Comparison of ENCODE assay signal across 15 mouse cellular contexts in genomic region chr4:31354953-31355352, GRCm38 (mm10).
"Had no signal": no experiment of that assay in that cellular context is flagged by ENCODE, and none has a peak within 500 bp of the region (broad histone marks: within the 10 kb centered on the region; RNA-seq: fewer than 3 reads in every experiment).

No protein-coding gene starts in this region.

- H3K27me3 ChIP-seq: neural tube, embryonic 15.5 days; stomach, embryonic 15.5 days had no signal

- H3K27ac ChIP-seq: neural tube, embryonic 15.5 days; stomach, embryonic 15.5 days; stomach, postnatal 0 days had no signal

- H3K4me3 ChIP-seq: neural tube, embryonic 15.5 days; stomach, embryonic 15.5 days had no signal

- H3K4me2 ChIP-seq: neural tube, embryonic 15.5 days; stomach, embryonic 15.5 days had no signal

- H3K9ac ChIP-seq: neural tube, embryonic 15.5 days; stomach, embryonic 15.5 days had no signal

- DNase-seq: retina, postnatal 1 day; right cerebral cortex, adult 18-20 months; right cerebral cortex, postnatal 14 days; right cerebral cortex, postnatal 25 days; right cerebral cortex, postnatal 4 days; spleen, adult 18-20 months; thymus, adult 18-20 months; thymus, adult 2 months; thymus, postnatal 14 days; thymus, postnatal 25 days; thymus, postnatal 36 days; thymus, postnatal 4 days had no signal

- H3K4me1 ChIP-seq: neural tube, embryonic 15.5 days; stomach, embryonic 15.5 days had no signal

- H3K36me3 ChIP-seq: neural tube, embryonic 15.5 days; stomach, embryonic 15.5 days had no signal

- H3K9me3 ChIP-seq: neural tube, embryonic 15.5 days; stomach, embryonic 15.5 days had no signal
